Mouse (Mus musculus) left cerebral cortex, adult 18-20 months (tissue): ENCODE results near the gene 1700122O11Rik. TPM values are rescaled to one million over a fixed set of nuclear protein-coding genes. Genes with fewer than 3 reads are reported as not detected.

Experiments used
- total RNA-seq, 2 experiments: library from RNA; stranded (reverse); gene quantifications; 2 replicates each; pipeline ENCODE4 v1.2.3; 2021

Gene 1700122O11Rik
- total RNA-seq, 2 experiments from 2014 or later = not detected

Other genes with a start within 250 kb of the 1700122O11Rik start
- gene Mdfi, start 203.6 kb downstream of the 1700122O11Rik start, total RNA-seq = under 1 TPM in 1 of 2 experiments, not detected in 1; 0.88 TPM
- gene Foxp4, start 113.6 kb downstream of the 1700122O11Rik start, total RNA-seq = 10 to 100 TPM; 47.6 to 47.8 TPM
- not detected for gene 1700067P10Rik, start 51.0 kb upstream of the 1700122O11Rik start, total RNA-seq
- not detected for gene 9830107B12Rik, start 108.0 kb upstream of the 1700122O11Rik start, total RNA-seq
- not detected for gene A530064D06Rik, start 129.0 kb upstream of the 1700122O11Rik start, total RNA-seq
- not detected for gene Trem1, start 194.5 kb upstream of the 1700122O11Rik start, total RNA-seq
- not detected for gene Trem3, start 209.5 kb upstream of the 1700122O11Rik start, total RNA-seq
- gene Treml4, start 226.0 kb upstream of the 1700122O11Rik start, total RNA-seq = under 1 TPM in 1 of 2 experiments, not detected in 1; 0.72 TPM